Mouse (Mus musculus): Measurements from ENCODE around the gene Maml3.

DNA sequence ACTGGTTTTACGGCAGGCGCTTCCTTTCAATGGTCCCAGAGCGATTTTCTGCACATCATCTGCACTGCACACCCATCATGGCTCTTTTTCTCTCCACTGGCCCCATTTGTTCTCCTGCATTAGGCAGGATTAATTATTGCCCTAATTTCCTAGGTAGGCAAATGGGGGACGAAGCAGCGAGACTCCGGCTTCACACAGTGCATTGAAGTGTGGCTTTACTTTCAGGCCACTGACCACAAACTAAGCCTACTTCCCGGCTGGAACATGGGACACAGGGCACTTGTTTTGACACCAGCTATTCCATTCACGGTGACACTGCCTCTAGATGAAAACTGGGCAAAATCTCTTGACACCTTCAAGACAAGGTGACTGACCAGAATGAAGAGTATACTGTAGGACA lies 358.1 kb downstream of the Maml3 start:
- TF ChIP-seq POLR2A (IDR thresholded peaks at IDR 0.05; ENCODE audit: borderline replicate concordance, low read depth, low read length) (no peak), CTCF (IDR thresholded peaks at IDR 0.05; ENCODE audit: low read depth, low read length) (no peak)
